8 mouse cellular contexts compared by ENCODE assay signal in genomic region chr2:61656421-61657411, GRCm38 (mm10). TPM values are rescaled to one million over a fixed set of nuclear protein-coding genes. Genes with fewer than 3 reads are reported as not detected.
A peak's percentile ranks its signal among the peaks of the same experiment; 100 is the strongest.
DNase-seq lines count a peak whose midpoint lies in the region; ATAC-seq lines count a peak whose summit lies in the region.

No protein-coding gene starts in this region.

- H3K36me3 ChIP-seq in embryonic facial prominence, embryonic 15.5 days = no peaks in the 10 kb centered on the region
- H3K36me3 ChIP-seq in heart, embryonic 12.5 days = no peaks in the 10 kb centered on the region
- H3K36me3 ChIP-seq in kidney, embryonic 16.5 days (ENCODE audit: insufficient read depth, low read length) = no peaks in the 10 kb centered on the region
- H3K36me3 ChIP-seq in limb, embryonic 15.5 days = no peaks in the 10 kb centered on the region
- no peaks in the 10 kb centered on the region for H3K36me3 ChIP-seq in stomach, embryonic 15.5 days

- DNase-seq in CD4-positive, CD25-positive, alpha-beta regulatory T cell, adult 2 months (ENCODE audit: low read depth, low spot score) = peak; percentile 68
- peak; percentile 96 for DNase-seq in brain, adult 2 months (ENCODE audit: low read depth, low spot score)

- no peaks in the 10 kb centered on the region for H3K9me3 ChIP-seq in embryonic facial prominence, embryonic 15.5 days (replicated peaks)
- no peaks in the 10 kb centered on the region for H3K9me3 ChIP-seq in heart, embryonic 12.5 days (replicated peaks)
- no peaks in the 10 kb centered on the region for H3K9me3 ChIP-seq in kidney, embryonic 16.5 days (ENCODE audit: low read length)
- H3K9me3 ChIP-seq in limb, embryonic 15.5 days = no peaks in the 10 kb centered on the region
- H3K9me3 ChIP-seq in stomach, embryonic 15.5 days = no peaks in the 10 kb centered on the region

- H3K27ac ChIP-seq in embryonic facial prominence, embryonic 15.5 days (replicated peaks) = no peak overlapping the region
- no peak overlapping the region for H3K27ac ChIP-seq in heart, embryonic 12.5 days (ENCODE audit: poor library complexity, severe bottlenecking)
- no peak overlapping the region for H3K27ac ChIP-seq in kidney, embryonic 16.5 days (ENCODE audit: low read length)
- H3K27ac ChIP-seq in limb, embryonic 15.5 days = no peak overlapping the region
- H3K27ac ChIP-seq in stomach, embryonic 15.5 days = no peak overlapping the region

- 1% methylated on average over 85 of the region's 85 CpGs for WGBS in embryonic facial prominence, embryonic 15.5 days
- whole genome bisulfite sequencing in heart, embryonic 12.5 days = 1% methylated on average over 77 of the region's 85 CpGs
- under 1% methylated on average over 81 of the region's 85 CpGs for WGBS in kidney, embryonic 16.5 days
- WGBS in limb, embryonic 15.5 days = 1% methylated on average over 68 of the region's 85 CpGs
- 2% methylated on average over 83 of the region's 85 CpGs for WGBS in stomach, embryonic 15.5 days

- peaks cover 14% of the 10 kb centered on the region for H3K4me1 ChIP-seq in embryonic facial prominence, embryonic 15.5 days
- peaks cover 9% of the 10 kb centered on the region for H3K4me1 ChIP-seq in heart, embryonic 12.5 days (replicated peaks)
- peaks cover 11% of the 10 kb centered on the region for H3K4me1 ChIP-seq in kidney, embryonic 16.5 days (ENCODE audit: insufficient read depth, low read length)
- H3K4me1 ChIP-seq in limb, embryonic 15.5 days = peaks cover 21% of the 10 kb centered on the region
- peaks cover 9% of the 10 kb centered on the region; the same call in 1 of the 2 replicates for H3K4me1 ChIP-seq in stomach, embryonic 15.5 days

- H3K4me3 ChIP-seq in embryonic facial prominence, embryonic 15.5 days (replicated peaks) = peak overlapping the region; percentile 58
- peak overlapping the region; percentile 57 for H3K4me3 ChIP-seq in heart, embryonic 12.5 days
- peak overlapping the region; percentile 62 for H3K4me3 ChIP-seq in kidney, embryonic 16.5 days (ENCODE audit: low read length)
- H3K4me3 ChIP-seq in limb, embryonic 15.5 days = peak overlapping the region; percentile 59
- H3K4me3 ChIP-seq in stomach, embryonic 15.5 days (replicated peaks) = peak overlapping the region; percentile 57

- peak; percentile 74 for ATAC-seq in embryonic facial prominence, embryonic 15.5 days (ENCODE audit: insufficient number of reproducible peaks, low FRiP score, low TSS enrichment, low read depth)
- ATAC-seq in heart, embryonic 12.5 days (ENCODE audit: insufficient number of reproducible peaks, low FRiP score) = peak; percentile 85
- ATAC-seq in kidney, embryonic 16.5 days (ENCODE audit: low FRiP score, low TSS enrichment) = peak; percentile 87
- peak; percentile 79; the same call in 1 of the 2 replicates for ATAC-seq in limb, embryonic 15.5 days (ENCODE audit: insufficient number of reproducible peaks, low FRiP score, low TSS enrichment, low read depth)
- ATAC-seq in monocyte, adult 5-6 weeks (replicated peaks; ENCODE audit: insufficient number of reproducible peaks, low FRiP score, low TSS enrichment, poor library complexity, severe bottlenecking) = 0 out of 2 replicates have a peak, but pooled peaks have one; percentile 47
- ATAC-seq in stomach, embryonic 15.5 days (ENCODE audit: insufficient read depth, low FRiP score, low read depth) = peak; percentile 74

- peak overlapping the region; percentile 96 for H3K4me2 ChIP-seq in embryonic facial prominence, embryonic 15.5 days (replicated peaks)
- H3K4me2 ChIP-seq in heart, embryonic 12.5 days = peak overlapping the region; percentile 97
- H3K4me2 ChIP-seq in kidney, embryonic 16.5 days (replicated peaks; ENCODE audit: low read depth, low read length) = peak overlapping the region; percentile 99
- H3K4me2 ChIP-seq in limb, embryonic 15.5 days = peak overlapping the region; percentile 98
- peak overlapping the region; percentile 98 for H3K4me2 ChIP-seq in stomach, embryonic 15.5 days

- no peaks in the 10 kb centered on the region for H3K27me3 ChIP-seq in embryonic facial prominence, embryonic 15.5 days
- no peaks in the 10 kb centered on the region for H3K27me3 ChIP-seq in heart, embryonic 12.5 days (replicated peaks)
- peaks cover 8% of the 10 kb centered on the region; the same call in 1 of the 2 replicates for H3K27me3 ChIP-seq in kidney, embryonic 16.5 days (ENCODE audit: insufficient read depth, low read length)
- H3K27me3 ChIP-seq in limb, embryonic 15.5 days = peaks cover 14% of the 10 kb centered on the region
- H3K27me3 ChIP-seq in stomach, embryonic 15.5 days (replicated peaks) = no peaks in the 10 kb centered on the region

- H3K9ac ChIP-seq in embryonic facial prominence, embryonic 15.5 days = peak overlapping the region; percentile 42
- H3K9ac ChIP-seq in heart, embryonic 12.5 days = peak overlapping the region; percentile 76
- H3K9ac ChIP-seq in kidney, embryonic 16.5 days (replicated peaks; ENCODE audit: low read length) = peak overlapping the region; percentile 73
- H3K9ac ChIP-seq in limb, embryonic 15.5 days = peak overlapping the region; percentile 47
- peak overlapping the region; percentile 22; the same call in 1 of the 2 replicates for H3K9ac ChIP-seq in stomach, embryonic 15.5 days

RNA-seq across cellular contexts. Expression of gene Psmd14, which starts 54.8 kb away (rescaled TPM):
- polyA plus RNA-seq in embryonic facial prominence, embryonic 15.5 days (2015; fragmentation: Nextera tagmentation; extraction: Ambion mirVana) = 148 and 158 TPM in 2 replicates
- 140 and 144 TPM in 2 replicates for polyA plus RNA-seq in heart, embryonic 12.5 days (2016; fragmentation: Nextera tagmentation; extraction: Ambion mirVana)
- polyA plus RNA-seq in kidney, embryonic 16.5 days (2015; fragmentation: Nextera tagmentation; extraction: Ambion mirVana) = 178 and 183 TPM in 2 replicates
- polyA plus RNA-seq in limb, embryonic 15.5 days (2015; fragmentation: Nextera tagmentation; extraction: Ambion mirVana) = 158 and 167 TPM in 2 replicates
- 152 to 196 TPM (median 170 TPM) in 3 replicates for total RNA-seq in monocyte, adult 5-6 weeks (2017)
- 171 and 180 TPM in 2 replicates for polyA plus RNA-seq in stomach, embryonic 15.5 days (2015; fragmentation: Nextera tagmentation; extraction: Ambion mirVana)

Comparison
In these comparisons a context has a peak if more than half of its experiments do, and no peak if none do; other contexts are left out.
1. H3K9ac ChIP-seq: peak in every context shown above with its lines; median percentile 76 in heart, embryonic 12.5 days; 73 in kidney, embryonic 16.5 days; 47 in limb, embryonic 15.5 days; 42 in embryonic facial prominence, embryonic 15.5 days; 22 in stomach, embryonic 15.5 days.